Mouse (Mus musculus) right cerebral cortex, postnatal 36 days (tissue): ENCODE measurements around the gene Upk3a.

Experiments used
- DNase-seq, 2 experiments: peaks; one replicate each; pipeline ENCODE4 v3.0.0; 2022; ENCODE audit warnings: low spot score in 2 of 2, mixed read lengths in 1 of 2

The Upk3a gene

GRCm38 (mm10) chr15:85049758-85050157 lies 32.8 kb downstream of the Upk3a start:
- DNase-seq, result no peak

GRCm38 (mm10) chr15:85054098-85054497 lies 37.2 kb downstream of the Upk3a start:
- no peak for DNase-seq

GRCm38 (mm10) chr15:85055186-85055585 lies 38.2 kb downstream of the Upk3a start:
- DNase-seq, result no peak

GRCm38 (mm10) chr15:85063421-85063820 lies 46.5 kb downstream of the Upk3a start:
- no peak for DNase-seq

- DNase-seq, result no peak
Observed at GRCm38 (mm10) chr15:85070561-85070960, 53.6 kb downstream of the Upk3a start.
